Mouse (Mus musculus) testis, adult 2 months (tissue): ENCODE data around the gene Cmss1. TPM values are rescaled to one million over a fixed set of nuclear protein-coding genes. Genes with fewer than 3 reads are reported as not detected.
A peak's percentile ranks its signal among the peaks of the same experiment; 100 is the strongest.

Experiments
- H3K27ac ChIP-seq: fragments of 200-500 bp; 2 replicates; pipeline ENCODE4 v1.5.1; 2012; ENCODE audit warnings: low read depth, low read length; ENCODE audit not compliant: control insufficient read depth, insufficient read depth
- H3K27me3 ChIP-seq: fragments of 200-500 bp; 2 replicates; pipeline ENCODE4 v1.6.1; 2012; ENCODE audit warnings: mild to moderate bottlenecking, low read length, moderate library complexity; ENCODE audit not compliant: control insufficient read depth, insufficient read depth
- H3K36me3 ChIP-seq: fragments of 200-500 bp; 2 replicates; pipeline ENCODE4 v1.6.1; 2012; ENCODE audit warnings: mild to moderate bottlenecking, low read length; ENCODE audit not compliant: control insufficient read depth, insufficient read depth
- H3K4me1 ChIP-seq: fragments of 200-500 bp; 2 replicates; pipeline ENCODE4 v1.6.1; 2012; ENCODE audit warnings: low read length; ENCODE audit not compliant: control insufficient read depth, insufficient read depth
- H3K4me3 ChIP-seq: fragments of 200-500 bp; 2 replicates; pipeline ENCODE4 v1.5.1; 2012; ENCODE audit warnings: low read depth, mild to moderate bottlenecking, low read length, moderate library complexity, mixed read lengths; ENCODE audit not compliant: control insufficient read depth
- CTCF ChIP-seq: fragments of 200-500 bp; IDR thresholded peaks from 2 replicates; pipeline ENCODE4 v1.5.1; 2012; ENCODE audit warnings: low read depth, mild to moderate bottlenecking, inconsistent platforms, low read length, moderate library complexity; ENCODE audit not compliant: control insufficient read depth, insufficient read depth, insufficient replicate concordance
- POLR2A ChIP-seq: fragments of 200-500 bp; IDR thresholded peaks from 2 replicates; pipeline ENCODE4 v1.6.1; 2012; ENCODE audit warnings: low read depth, mild to moderate bottlenecking, inconsistent platforms, low read length, moderate library complexity; ENCODE audit not compliant: control insufficient read depth
- polyA plus RNA-seq: library from polyadenylated mRNA; depleted of rRNA; stranded (reverse); fragments of >200 nt; gene quantifications from 2 replicates; pipeline ENCODE4 v1.2.3, GENCODE M21; 2012

The Cmss1 gene
- polyA plus RNA-seq, 1 experiment, result 45.3 TPM

DNA sequence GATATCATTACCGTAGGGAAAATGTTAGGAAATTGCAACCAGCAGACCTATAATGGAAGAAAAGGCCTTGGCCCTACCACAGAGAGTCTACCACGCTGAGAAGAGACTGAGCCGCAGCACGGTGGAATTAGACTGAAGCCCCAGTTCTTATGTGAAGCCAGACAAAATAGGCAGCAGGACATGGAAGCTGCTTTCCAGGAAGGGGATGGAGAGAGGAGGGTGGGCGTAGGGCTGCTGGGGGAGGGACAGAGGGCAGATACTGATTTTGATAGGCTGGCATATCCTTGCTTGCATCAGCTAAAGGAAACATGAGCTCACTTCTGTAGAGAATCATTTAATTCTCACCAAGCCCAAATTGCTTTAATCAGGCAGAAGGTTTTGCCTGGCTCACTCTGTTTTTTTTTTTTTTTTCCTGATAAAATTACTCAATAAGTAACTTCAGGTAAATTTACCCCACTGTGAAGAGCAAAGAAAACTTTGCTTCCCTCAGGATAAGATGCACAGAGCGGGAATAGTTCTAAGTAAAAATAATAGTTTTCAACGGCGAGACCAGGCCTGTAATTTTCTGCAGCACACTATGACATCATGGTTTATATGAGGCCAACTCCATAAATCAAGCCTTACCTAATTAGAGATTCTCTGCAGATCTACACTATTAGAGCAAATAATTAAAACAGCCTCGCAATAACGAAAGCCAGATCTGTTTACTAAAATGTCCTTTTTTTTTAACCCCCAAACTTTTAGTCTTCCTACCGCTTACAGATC is 169.0 kb downstream of the Cmss1 start:
- no peak overlapping the region for H3K27ac ChIP-seq
- H3K36me3 ChIP-seq, result no peaks in the 10 kb centered on the region
- no peak for TF ChIP-seq CTCF
- TF ChIP-seq POLR2A, result no peak
- H3K4me1 ChIP-seq, result no peaks in the 10 kb centered on the region
- H3K27me3 ChIP-seq, result no peaks in the 10 kb centered on the region
- H3K4me3 ChIP-seq, result no peak overlapping the region

DNA sequence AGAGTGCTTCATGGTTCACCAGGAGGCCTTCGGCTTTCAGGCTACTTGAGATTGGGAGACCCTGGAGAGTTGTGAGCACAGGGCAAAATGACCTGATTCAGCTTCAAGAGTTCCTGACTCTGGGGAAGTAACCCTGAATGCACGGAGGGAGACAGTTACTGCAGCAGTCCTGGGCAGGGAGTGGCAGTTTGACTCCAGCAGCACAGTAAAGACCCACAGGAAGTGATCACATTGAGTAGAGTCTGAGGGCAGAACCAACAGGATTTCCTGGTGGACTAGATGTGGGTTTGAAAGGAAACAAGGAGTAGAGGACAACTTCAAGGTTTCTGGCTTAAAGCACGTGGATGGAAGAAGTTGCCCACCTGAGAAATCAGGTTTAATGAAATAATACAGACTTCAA is 172.0 kb downstream of the Cmss1 start:
- Histone ChIP-seq H3K36me3 (no peaks in the 10 kb centered on the region), H3K27ac (no peak overlapping the region), H3K4me3 (no peak overlapping the region), H3K27me3 (no peaks in the 10 kb centered on the region), H3K4me1 (no peaks in the 10 kb centered on the region)
- TF ChIP-seq CTCF (no peak), POLR2A (no peak)

GRCm38 (mm10) chr16:57433671-57434070 is 173.0 kb downstream of the Cmss1 start:
- H3K27me3 ChIP-seq, result no peaks in the 10 kb centered on the region
- no peak overlapping the region for H3K27ac ChIP-seq
- H3K4me1 ChIP-seq, result peaks cover 4% of the 10 kb centered on the region
- H3K36me3 ChIP-seq, result no peaks in the 10 kb centered on the region
- no peak overlapping the region for H3K4me3 ChIP-seq
- TF ChIP-seq CTCF (no peak), POLR2A (no peak)

DNA sequence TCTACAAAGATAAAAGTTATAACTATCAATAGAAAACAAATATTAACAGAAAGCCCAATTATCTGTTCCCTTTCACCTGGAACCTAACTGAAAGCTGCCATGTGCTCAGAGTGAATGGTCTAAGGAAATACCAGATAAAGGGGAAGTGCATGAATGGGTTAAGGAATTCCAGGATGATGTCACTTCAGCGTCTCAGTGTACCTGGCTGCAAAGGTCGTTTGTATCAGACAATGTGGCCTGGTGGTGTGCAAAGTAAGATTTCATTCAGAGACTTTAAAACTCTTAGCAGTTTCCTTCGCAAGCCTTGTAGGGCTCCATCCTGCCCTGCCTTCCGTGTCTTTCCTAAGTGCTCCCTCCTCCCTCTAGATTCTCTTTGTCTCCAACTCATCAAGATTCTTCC is 173.5 kb downstream of the Cmss1 start:
- no peaks in the 10 kb centered on the region for H3K36me3 ChIP-seq
- no peak for TF ChIP-seq POLR2A
- no peak for TF ChIP-seq CTCF
- H3K4me3 ChIP-seq, result no peak overlapping the region
- no peak overlapping the region for H3K27ac ChIP-seq
- no peaks in the 10 kb centered on the region for H3K27me3 ChIP-seq
- peaks cover 4% of the 10 kb centered on the region for H3K4me1 ChIP-seq

- Histone ChIP-seq H3K4me1 (peaks cover 4% of the 10 kb centered on the region), H3K27ac (no peak overlapping the region), H3K36me3 (no peaks in the 10 kb centered on the region), H3K4me3 (no peak overlapping the region), H3K27me3 (no peaks in the 10 kb centered on the region)
- TF ChIP-seq CTCF (no peak), POLR2A (no peak)
These were observed 175.4 kb downstream of the Cmss1 start for GRCm38 (mm10) chr16:57431294-57431693.

GRCm38 (mm10) chr16:57428977-57429376 is 177.7 kb downstream of the Cmss1 start:
- TF ChIP-seq POLR2A (no peak), CTCF (no peak)
- Histone ChIP-seq H3K27ac (no peak overlapping the region), H3K27me3 (no peaks in the 10 kb centered on the region), H3K4me3 (peak overlapping the region; percentile 51), H3K4me1 (peaks cover 4% of the 10 kb centered on the region), H3K36me3 (no peaks in the 10 kb centered on the region)

- no peak for TF ChIP-seq CTCF
- no peak for TF ChIP-seq POLR2A
- Histone ChIP-seq H3K27me3 (no peaks in the 10 kb centered on the region), H3K4me3 (no peak overlapping the region), H3K27ac (peak overlapping the region; percentile 49; the same call in 1 of the 2 replicates), H3K36me3 (no peaks in the 10 kb centered on the region), H3K4me1 (peaks cover 6% of the 10 kb centered on the region)
These were observed 179.0 kb downstream of the Cmss1 start for GRCm38 (mm10) chr16:57427516-57428285.
